Mouse (Mus musculus): ENCODE measurements around the gene Dnajb6.
"Not testable (repeated sequence)": the region's sequence is repeated elsewhere in the genome, so short reads cannot be mapped to it uniquely, and the experiment has no call there.

The Dnajb6 gene

DNA sequence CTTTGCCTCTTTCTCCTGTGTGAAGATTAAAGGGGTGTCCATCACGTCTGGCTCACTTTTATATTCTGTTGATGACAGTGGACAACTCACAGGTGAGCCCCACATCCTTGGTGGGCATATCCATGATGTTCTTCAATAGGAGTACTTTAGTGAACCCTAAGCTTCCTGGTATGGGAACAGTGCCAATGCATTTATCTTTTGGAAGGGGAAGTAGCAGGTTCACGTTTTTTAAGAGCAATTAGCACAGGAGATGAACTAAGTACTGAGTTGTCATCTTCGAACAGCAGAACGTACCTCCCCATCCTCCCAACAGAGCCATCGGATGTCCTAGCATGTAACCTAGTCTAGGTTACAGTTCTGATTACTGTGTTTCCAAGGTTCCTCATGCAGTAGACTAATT lies 23.8 kb downstream of the Dnajb6 start:
- DNase-seq (ENCODE audit: low spot score): no peak

DNA sequence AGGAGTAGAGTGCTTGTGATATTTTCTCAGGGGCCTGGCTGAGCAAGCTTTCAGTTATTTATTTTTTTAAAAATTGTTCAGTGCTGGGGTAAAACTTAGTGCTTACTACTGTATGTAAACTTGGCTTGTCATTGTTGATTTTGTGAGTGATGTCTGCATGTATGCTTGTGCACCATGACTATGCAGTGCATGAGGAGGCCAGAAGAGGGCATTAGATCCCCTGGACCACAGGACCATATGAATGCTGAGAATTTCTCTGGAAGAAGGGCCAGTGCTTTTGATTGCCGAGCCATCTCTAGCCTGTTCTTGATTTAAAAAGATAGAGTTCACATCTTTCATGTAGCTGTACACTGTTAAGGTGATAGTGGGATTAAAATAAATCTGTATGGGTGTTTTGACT lies 35.4 kb downstream of the Dnajb6 start:
- DNase-seq (ENCODE audit: low spot score): no peak

DNA sequence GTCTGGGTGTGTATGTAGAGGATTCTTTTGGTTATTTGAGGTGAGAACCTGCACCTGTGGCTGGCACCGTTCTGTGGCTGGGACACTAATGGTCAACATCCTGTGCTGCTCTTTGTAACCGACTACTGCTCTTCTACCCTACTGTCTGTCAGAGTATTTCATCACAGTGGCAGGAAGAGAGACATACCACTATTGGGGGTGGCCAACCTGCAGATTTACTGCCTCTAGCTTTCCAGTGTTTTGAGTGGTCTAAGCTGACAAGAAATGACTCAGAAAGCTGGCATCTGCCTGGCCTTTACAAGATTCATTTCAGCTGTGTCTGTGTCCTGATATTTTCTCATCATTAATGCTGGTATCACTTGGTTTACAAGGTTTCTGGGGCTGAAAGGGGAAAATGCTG lies 36.5 kb downstream of the Dnajb6 start:
- DNase-seq (ENCODE audit: low spot score): no peak

- DNase-seq (ENCODE audit: low spot score): no peak
These were observed 37.3 kb downstream of the Dnajb6 start for GRCm38 (mm10) chr5:29772651-29773330.

- no peak for DNase-seq (ENCODE audit: low spot score)
These were observed 38.1 kb downstream of the Dnajb6 start for GRCm38 (mm10) chr5:29773460-29774150.

DNA sequence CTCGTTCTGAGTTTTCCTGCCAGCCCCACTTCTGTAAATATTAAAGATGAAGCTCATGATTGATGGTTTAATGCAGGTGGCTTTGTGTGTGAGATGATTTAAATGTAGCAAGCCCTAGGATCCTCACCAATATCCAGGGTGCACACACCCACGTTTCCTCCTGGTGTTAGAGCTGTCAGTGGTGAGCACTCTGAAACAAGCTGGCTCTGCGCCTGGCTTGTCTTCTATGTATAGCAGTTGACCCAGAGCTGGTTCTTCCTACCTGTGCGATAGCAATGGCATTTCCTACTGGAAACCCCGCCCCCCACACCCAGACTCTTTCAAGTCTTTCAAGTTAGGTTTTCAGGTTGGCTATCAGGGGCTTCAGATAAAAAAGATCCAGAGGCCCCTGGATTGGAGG lies 39.9 kb downstream of the Dnajb6 start:
- no peak for DNase-seq (ENCODE audit: low spot score)

- DNase-seq (ENCODE audit: low spot score): no peak
These were observed 42.5 kb downstream of the Dnajb6 start for GRCm38 (mm10) chr5:29778029-29778428.

GRCm38 (mm10) chr5:29779733-29780132 lies 44.2 kb downstream of the Dnajb6 start:
- DNase-seq (ENCODE audit: low spot score): not testable (repeated sequence)

DNA sequence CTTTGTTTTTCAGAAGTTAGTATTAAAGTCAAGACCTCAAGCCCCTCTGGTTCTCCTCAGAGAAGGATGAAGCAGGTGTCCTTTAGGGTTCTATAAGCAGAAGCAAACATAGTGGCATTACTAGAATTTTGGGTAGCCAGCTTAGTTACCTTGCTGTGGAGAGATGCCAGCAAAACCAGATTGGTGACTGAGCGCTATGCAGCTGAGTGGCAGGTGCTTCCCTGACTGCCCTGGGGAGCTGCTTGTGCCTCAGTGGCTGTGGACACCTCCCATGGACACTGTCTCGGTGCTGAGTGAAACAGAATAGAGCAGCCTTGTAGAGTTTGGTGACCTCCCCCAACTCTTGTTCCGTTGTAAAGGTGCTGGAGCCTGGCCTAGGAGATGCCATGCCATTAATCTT lies 46.8 kb downstream of the Dnajb6 start:
- DNase-seq (ENCODE audit: low spot score): no peak

GRCm38 (mm10) chr5:29784906-29785305 lies 49.4 kb downstream of the Dnajb6 start:
- not testable (repeated sequence) for DNase-seq (ENCODE audit: low spot score)

GRCm38 (mm10) chr5:29785953-29786352 lies 50.5 kb downstream of the Dnajb6 start:
- not testable (repeated sequence) for DNase-seq (ENCODE audit: low spot score)

DNA sequence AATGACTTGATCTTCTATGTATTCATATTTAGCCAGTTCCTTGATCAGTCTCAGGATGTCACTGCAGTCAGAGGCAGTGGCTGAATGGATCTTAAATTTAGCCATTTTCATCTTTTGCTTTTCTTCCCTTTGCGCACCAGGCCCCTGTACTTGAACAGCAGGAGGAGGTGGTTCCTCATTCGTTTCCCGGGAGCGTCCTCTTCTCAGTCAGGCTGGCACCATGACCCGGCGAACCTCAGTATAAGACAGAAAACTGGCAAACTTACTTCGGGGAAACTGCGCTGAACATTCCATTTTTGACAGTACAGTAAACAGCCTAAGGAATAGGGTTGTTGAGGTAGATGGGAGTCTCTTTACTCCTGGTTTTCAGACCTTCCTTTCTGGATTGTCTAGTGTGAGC lies 59.4 kb downstream of the Dnajb6 start:
- not testable (repeated sequence) for DNase-seq (ENCODE audit: low spot score)

GRCm38 (mm10) chr5:29808940-29809339 lies 73.5 kb downstream of the Dnajb6 start:
- no peak for DNase-seq (ENCODE audit: low spot score)

DNA sequence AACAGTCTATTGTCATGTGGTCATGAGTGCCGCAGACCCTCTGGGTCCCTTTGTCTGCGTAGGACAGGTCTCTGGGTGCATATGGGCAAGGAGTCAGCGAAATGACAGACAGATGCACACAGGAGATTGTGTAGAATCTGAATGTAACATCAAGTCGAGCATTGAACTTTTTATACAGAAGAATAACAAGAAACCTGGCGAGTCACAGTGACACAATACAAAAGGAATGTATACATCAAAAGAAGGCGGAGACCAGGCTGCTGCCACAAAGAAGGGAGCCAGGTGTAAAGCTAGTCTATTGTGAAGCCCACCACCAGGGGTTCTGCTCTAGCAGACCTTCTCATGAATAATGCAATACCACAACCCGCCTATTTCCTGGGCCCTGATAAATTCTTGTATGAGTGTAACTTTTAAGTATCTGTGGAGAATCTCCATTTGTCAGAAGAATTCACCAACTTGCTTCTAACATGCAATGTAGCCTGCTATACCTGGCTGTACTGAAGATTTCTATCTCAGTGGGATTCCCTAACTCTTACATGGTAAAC lies 76.0 kb downstream of the Dnajb6 start:
- not testable (repeated sequence) for DNase-seq (ENCODE audit: low spot score)

DNA sequence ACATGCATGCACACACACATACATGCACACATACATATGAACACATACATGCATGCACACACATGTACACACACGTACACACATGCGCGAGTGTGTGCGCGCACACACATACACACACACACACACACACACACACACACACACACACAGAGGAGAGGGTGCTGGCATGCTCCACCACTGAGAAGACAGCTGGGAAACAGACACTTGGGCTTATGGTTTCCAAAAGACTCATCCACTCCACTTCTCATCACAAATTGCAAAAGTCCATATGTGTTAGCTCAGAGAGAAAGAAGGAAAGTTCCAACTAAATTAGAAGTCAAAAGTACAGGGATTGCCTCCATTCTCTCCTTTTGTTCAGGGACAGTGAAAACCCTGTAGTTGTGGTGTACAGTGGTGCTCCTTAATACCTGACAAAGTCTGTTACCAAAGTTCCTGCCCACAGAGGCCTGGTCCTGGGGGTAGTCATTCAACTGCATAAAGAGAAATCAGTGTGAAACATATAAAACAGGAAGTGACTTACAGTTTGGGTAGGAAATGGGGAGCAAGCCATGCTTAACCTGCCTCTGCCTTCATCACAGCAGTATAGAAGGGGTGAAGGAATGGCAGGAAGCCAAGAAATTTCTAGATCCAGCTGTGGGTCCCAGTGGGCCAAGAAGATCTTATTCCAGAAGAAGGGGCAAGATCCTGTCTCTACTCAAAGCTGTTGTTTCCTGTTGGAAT lies 81.2 kb downstream of the Dnajb6 start:
- DNase-seq (ENCODE audit: low spot score): no peak

- DNase-seq (ENCODE audit: low spot score): peak; percentile 3
These were observed 81.9 kb downstream of the Dnajb6 start for GRCm38 (mm10) chr5:29817400-29817799.

DNA sequence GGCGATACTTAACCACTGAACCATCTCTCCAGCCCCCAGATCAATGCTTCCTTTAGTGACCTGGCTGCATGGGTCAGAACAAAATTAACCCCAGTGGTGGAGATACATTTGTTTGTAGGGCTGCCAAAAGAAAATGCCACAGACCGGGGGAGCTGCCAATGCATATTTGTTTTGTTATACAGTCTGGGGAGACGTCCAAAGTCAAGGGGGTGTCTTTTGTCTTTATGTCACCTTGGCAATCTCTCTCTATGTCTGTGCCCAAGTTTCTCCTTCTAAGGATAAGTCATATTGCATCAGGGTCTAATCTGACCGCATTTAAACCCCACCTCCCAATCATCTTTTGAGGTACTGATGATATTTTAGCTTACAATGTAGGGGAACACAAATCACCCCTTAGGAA lies 82.8 kb downstream of the Dnajb6 start:
- no peak for DNase-seq (ENCODE audit: low spot score)

DNA sequence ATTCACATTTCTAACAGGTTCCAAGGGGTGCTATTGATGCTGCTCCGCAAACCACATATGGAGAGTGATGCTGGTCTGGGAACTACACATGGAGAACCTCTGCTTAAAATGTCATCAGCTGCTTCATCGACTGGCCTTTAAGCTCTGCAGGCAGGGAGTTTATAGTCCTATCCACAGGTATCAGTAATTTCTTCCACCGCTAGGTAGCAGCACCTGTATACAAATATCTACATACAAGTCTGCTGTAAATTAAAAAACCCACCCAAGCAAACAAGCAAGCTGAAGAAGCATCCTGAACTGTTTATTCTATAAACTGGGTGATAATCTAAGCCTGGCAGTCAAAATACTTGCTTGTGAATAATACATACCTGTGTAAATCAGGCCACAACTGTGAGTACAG lies 89.3 kb downstream of the Dnajb6 start:
- DNase-seq (ENCODE audit: low spot score): peak; percentile 11

DNA sequence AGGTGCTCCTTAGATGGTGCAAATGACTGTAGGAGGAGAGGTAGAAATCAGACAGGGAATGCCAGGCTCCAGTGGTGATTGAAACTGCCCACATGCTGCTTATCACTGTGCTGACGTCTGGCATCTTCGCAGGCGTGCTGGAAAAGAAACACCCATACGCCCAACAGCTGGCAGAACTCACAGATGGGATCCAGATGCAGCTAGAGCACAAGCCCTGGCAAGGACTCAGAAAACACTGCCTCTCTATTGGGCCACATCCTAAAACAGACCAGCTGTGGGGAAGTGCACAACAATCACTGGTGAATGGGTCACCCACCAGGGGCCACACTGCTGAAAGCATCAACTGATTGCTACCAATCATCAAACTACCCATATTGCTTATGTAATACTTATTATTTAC lies 91.3 kb downstream of the Dnajb6 start:
- peak; percentile 62 for DNase-seq (ENCODE audit: low spot score)

GRCm38 (mm10) chr5:29842444-29843166 lies 107.1 kb downstream of the Dnajb6 start:
- peak; percentile 25 for DNase-seq (ENCODE audit: low spot score)

DNA sequence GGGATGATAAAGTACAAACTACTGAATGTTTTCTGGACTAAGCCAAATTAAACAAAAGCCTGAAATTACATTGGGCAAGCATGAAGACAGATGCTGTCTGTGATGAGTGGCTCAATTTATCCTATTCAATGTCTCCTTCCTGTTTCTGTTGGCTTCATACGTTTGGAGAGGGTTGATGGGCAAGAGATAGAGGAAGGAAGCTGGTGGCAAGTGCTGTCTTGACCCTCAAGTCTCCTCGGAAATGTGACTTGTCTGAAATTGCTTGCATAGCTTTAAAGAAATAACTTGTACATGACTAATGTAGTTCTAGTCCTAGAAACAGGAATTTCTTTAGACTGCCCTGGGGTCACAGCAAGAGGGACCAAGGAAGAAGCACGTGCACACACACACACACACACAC lies 109.5 kb downstream of the Dnajb6 start:
- no peak for DNase-seq (ENCODE audit: low spot score)

DNA sequence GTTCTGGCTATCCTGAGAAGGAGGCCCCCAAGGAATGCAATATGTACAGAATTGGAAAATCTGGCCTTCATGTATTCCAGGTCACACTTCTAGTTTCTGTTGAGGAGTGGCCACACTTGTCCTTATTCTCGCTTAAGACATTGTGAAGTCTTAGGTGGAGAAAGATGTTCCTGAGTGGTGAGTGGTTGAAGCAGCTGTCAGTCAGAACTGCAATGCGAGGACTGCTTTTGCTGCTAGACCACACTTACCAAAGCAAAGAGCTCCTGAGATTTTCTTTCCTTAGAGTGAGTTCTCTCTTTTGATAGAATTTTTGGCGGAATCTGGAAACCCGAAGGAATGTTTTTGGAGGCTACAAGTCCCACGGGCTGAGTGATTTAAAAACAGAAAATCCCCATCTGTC lies 112.0 kb downstream of the Dnajb6 start:
- no peak for DNase-seq (ENCODE audit: low spot score)
